In the genomic region with DNA sequence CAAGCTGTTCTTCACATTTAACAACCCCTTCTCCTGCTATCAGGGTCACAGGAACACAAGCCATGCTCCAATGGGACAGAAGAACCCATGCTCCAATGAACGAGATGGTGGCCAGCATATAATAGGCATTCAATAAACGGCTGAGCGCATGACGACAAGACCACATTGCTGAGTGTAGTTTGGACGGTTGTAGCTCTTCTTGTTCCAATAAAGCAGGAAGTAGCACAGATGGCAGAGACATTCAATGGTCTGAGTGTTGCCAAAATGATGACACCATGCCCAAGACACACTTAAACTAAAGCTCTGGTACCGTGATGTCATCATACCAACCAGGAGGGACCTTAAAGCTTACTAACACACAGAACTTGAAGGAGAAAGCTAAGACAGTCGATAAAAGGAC, we compare ENCODE assay signal across 15 mouse cellular contexts. TPM values are rescaled to one million over a fixed set of nuclear protein-coding genes. Genes with fewer than 3 reads are reported as not detected.
DNase-seq lines count a peak whose midpoint lies in the region; ATAC-seq lines count a peak whose summit lies in the region.
"Had no signal": no experiment of that assay in that cellular context is flagged by ENCODE, and none has a peak within 500 bp of the region (broad histone marks: within the 10 kb centered on the region; RNA-seq: fewer than 3 reads in every experiment).

No protein-coding gene starts in this region.

- peak; percentile 83 for ATAC-seq in cerebellum, adult (ENCODE audit: insufficient number of reproducible peaks, low FRiP score, low TSS enrichment)
- peak; percentile 44; the same call in 1 of the 2 replicates for ATAC-seq in megakaryocyte progenitor cell, adult 5-6 weeks (replicated peaks; ENCODE audit: poor library complexity)
- ATAC-seq: CD4-positive, CD25-positive, alpha-beta regulatory T cell, adult 4 months; intestine, postnatal 0 days had no signal

- DNase-seq in cerebellum, postnatal 4 days (ENCODE audit: low spot score in 2 of 2), result no peak
- peak; percentile 24 to 31 for DNase-seq in layer of hippocampus, postnatal 14 days (ENCODE audit: low spot score in 2 of 2)
- DNase-seq in layer of hippocampus, adult 11-12 months (ENCODE audit: low spot score), result no peak
- DNase-seq in cerebellum, postnatal 10 days, result peak; percentile 41 to 48
- no peak for DNase-seq in natural killer cell, adult 2 months (ENCODE audit: low spot score in 2 of 2)
- no peak for DNase-seq in urinary bladder, adult 2 months (ENCODE audit: low spot score)
- DNase-seq: adrenal gland, adult 2 months; gastrocnemius, postnatal 14 days; heart, postnatal 10 days; lung, postnatal 10 days; thymus, postnatal 14 days had no signal

RNA-seq across cellular contexts. Expression of a gene that starts 16.7 kb away (rescaled TPM):
- total RNA-seq in layer of hippocampus, postnatal 14 days (2021), result 10 to 100 TPM; 79.3 to 81.5 TPM
- 35.2 and 66.9 TPM in 2 replicates for total RNA-seq in megakaryocyte progenitor cell, adult 5-6 weeks (2015)
- 11.9 and 14.1 TPM in 2 replicates for total RNA-seq in megakaryocyte progenitor cell, adult 5-6 weeks (2017)
- 23.5 and 27.5 TPM in 2 replicates for polyA plus RNA-seq in urinary bladder, adult 2 months (2012; rRNA removed)

RNA-seq across cellular contexts. Expression of a gene that starts 56.6 kb away (rescaled TPM):
- 1 to 10 TPM; 2.7 to 4.0 TPM for total RNA-seq in layer of hippocampus, postnatal 14 days (2021)
- 17.0 and 20.6 TPM in 2 replicates for total RNA-seq in megakaryocyte progenitor cell, adult 5-6 weeks (2015)
- total RNA-seq in megakaryocyte progenitor cell, adult 5-6 weeks (2017), result 17.4 and 17.5 TPM in 2 replicates
- 13.4 and 15.8 TPM in 2 replicates for polyA plus RNA-seq in urinary bladder, adult 2 months (2012; rRNA removed)

Comparison
In these comparisons a context has a peak if more than half of its experiments do, and no peak if none do; other contexts are left out.
1. DNase-seq: peak in layer of hippocampus, postnatal 14 days (2 of 2) and cerebellum, postnatal 10 days (2 of 2); none in cerebellum, postnatal 4 days (0 of 2), layer of hippocampus, adult 11-12 months (single experiment), natural killer cell, adult 2 months (0 of 2) and urinary bladder, adult 2 months (single experiment).